Mouse (Mus musculus): ENCODE data around the gene Gsta2. TPM values are rescaled to one million over a fixed set of nuclear protein-coding genes. Genes with fewer than 3 reads are reported as not detected.
"Not testable (repeated sequence)": the region's sequence is repeated elsewhere in the genome, so short reads cannot be mapped to it uniquely, and the experiment has no call there.

Gene Gsta2
- polyA plus RNA-seq, 1 experiment: 0.15 TPM

DNA sequence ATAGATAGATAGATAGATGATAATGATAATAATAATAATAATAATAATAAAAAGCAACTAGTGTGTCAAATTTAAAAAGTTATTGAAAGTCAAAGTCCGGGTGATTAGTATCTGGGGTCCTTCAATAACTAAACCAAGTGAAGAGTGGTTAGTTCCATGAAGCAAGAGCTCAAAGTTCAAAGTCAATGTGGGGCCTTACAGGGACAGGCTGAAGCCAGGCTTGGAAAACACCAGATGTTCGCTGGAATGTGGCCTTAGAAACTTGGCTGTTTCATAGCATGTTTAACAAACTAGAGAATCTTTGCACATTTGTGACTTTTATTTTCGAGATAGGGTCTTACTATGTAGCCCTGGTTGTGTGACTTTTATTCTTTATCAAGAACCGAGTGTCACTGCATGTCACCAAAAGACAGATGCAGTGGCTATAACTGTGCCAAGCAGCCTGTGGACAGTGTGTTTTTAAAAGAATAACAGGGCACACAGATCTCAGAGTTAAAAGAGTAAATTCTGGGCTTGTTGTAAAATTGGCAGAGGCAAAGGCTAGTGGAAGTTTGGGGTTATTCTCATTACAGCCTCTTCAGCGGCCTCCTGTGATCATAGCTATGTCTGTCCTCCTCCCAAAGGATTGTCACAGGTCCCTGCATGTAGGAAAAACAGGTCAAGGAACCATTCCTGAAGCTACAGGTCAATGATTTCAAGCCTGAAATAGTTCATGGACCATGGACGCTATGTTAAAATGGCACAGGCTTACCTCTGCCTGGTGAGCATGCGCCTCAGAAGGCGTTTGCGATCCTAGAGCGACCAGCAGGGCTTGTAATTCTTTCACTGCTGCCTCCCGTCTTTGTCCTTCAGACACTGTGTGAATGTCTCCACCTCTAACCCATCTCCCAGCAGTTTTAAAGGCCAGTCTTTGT is 666 bp downstream of the Gsta2 start:
- no peak for DNase-seq (ENCODE audit: low read depth in 1 of 2, low spot score in 2 of 2)
- H3K36me3 ChIP-seq (ENCODE audit: control insufficient read depth, insufficient read depth, low read length): no peaks in the 10 kb centered on the region
- TF ChIP-seq POLR2A (IDR thresholded peaks at IDR 0.05; ENCODE audit: low read depth, low read length) (no peak), CTCF (IDR thresholded peaks at IDR 0.05; ENCODE audit: extremely low read depth, insufficient read depth, insufficient read length, insufficient replicate concordance) (no peak)
- H3K4me3 ChIP-seq (ENCODE audit: extremely low read depth, insufficient read depth, insufficient read length): no peak overlapping the region
- H3K27ac ChIP-seq (ENCODE audit: insufficient read depth, low read length): no peak overlapping the region
- no peaks in the 10 kb centered on the region for H3K4me1 ChIP-seq (ENCODE audit: control insufficient read depth, insufficient read depth, insufficient read length)
- no peaks in the 10 kb centered on the region for H3K27me3 ChIP-seq (ENCODE audit: control insufficient read depth, insufficient read depth, low read length)
- 89% methylated on average over 11 of the region's 11 CpGs for WGBS

DNA sequence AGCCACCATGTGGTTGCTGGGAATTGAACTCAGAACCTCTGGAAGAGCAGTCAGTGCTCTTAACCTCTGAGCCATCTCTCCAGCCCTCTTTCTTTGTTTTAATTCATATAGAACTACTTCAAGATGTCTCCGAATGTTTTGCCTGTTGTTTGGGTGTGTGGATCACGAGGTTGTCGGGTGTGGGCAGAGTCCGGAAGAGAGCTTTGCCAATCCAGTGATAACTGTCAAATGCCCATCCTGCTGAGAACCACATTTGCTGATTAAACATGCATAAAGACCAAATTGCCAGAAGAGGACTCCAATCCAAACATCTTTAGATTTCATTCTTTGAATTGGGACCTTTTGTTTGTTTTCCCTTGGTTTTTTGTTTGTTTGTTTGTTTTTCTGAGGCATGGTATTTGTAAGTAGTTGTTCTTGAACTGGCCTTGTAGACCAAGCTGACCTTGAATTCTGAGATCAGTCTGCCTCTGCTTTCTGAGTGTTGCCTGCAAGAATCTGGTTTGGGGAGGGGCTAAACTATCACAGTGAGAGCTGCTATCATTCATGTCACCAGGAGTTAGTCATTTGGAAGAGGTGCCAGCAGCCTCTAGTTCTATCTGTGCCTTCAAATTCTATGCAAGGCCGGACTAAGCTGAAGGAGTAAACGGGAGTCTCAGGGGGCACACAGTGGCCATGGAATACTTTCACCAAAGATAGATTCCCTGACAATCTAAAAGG is 3.9 kb downstream of the Gsta2 start:
- TF ChIP-seq CTCF (IDR thresholded peaks at IDR 0.05; ENCODE audit: extremely low read depth, insufficient read depth, insufficient read length, insufficient replicate concordance) (no peak), POLR2A (IDR thresholded peaks at IDR 0.05; ENCODE audit: low read depth, low read length) (no peak)
- no peaks in the 10 kb centered on the region for H3K36me3 ChIP-seq (ENCODE audit: control insufficient read depth, insufficient read depth, low read length)
- no peaks in the 10 kb centered on the region for H3K4me1 ChIP-seq (ENCODE audit: control insufficient read depth, insufficient read depth, insufficient read length)
- 78% methylated on average over 6 of the region's 6 CpGs for WGBS
- DNase-seq (ENCODE audit: low read depth in 1 of 2, low spot score in 2 of 2): no peak
- H3K27ac ChIP-seq (ENCODE audit: insufficient read depth, low read length): no peak overlapping the region
- no peak overlapping the region for H3K4me3 ChIP-seq (ENCODE audit: extremely low read depth, insufficient read depth, insufficient read length)
- no peaks in the 10 kb centered on the region for H3K27me3 ChIP-seq (ENCODE audit: control insufficient read depth, insufficient read depth, low read length)

DNA sequence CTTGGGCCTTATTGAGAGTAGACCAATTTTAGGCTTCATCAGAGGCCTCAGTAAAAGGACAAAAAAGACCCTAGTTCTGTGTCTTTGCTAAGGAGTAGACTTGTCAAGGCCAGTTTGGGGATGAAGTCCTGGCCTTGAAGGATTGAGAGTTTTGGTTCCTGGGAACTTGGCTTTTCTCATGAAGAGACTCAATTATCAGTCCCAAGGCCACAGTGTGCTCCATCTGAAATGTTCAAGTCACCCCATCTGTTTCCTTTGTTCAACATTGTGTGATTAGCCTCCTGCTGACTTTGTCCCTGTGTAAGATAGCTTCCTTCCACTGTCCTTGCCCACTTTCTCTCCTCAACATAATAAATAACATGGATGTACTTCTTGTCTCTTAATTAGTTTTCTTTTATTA is 5.6 kb downstream of the Gsta2 start:
- not testable (repeated sequence) for H3K36me3 ChIP-seq (ENCODE audit: control insufficient read depth, insufficient read depth, low read length); H3K4me1 ChIP-seq (ENCODE audit: control insufficient read depth, insufficient read depth, insufficient read length); H3K27ac ChIP-seq (ENCODE audit: insufficient read depth, low read length); DNase-seq (ENCODE audit: low read depth in 1 of 2, low spot score in 2 of 2); H3K27me3 ChIP-seq (ENCODE audit: control insufficient read depth, insufficient read depth, low read length); H3K4me3 ChIP-seq (ENCODE audit: extremely low read depth, insufficient read depth, insufficient read length)

DNA sequence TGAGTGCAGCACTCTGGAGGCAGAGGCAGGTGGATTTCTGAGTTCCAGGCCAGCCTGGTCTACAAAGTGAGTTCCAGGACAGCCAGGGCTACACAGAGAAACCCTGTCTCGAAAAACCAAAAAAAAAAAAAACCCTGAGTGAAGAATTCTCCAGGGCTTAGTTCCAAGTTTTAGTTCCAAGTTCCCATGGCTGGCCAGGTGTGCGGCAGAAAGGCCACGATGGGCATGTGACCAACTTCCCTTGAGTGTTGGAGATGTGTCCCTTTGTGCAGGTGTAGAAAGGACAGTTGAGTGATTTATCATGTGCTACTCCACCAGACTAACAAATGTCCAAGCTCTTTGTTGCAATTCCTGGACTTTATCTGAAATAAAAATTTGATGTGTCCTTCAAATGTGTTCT is 6.4 kb downstream of the Gsta2 start:
- 74% methylated on average over 3 of the region's 3 CpGs for WGBS
- not testable (repeated sequence) for H3K4me3 ChIP-seq (ENCODE audit: extremely low read depth, insufficient read depth, insufficient read length); DNase-seq (ENCODE audit: low read depth in 1 of 2, low spot score in 2 of 2); H3K4me1 ChIP-seq (ENCODE audit: control insufficient read depth, insufficient read depth, insufficient read length); H3K36me3 ChIP-seq (ENCODE audit: control insufficient read depth, insufficient read depth, low read length); H3K27ac ChIP-seq (ENCODE audit: insufficient read depth, low read length); H3K27me3 ChIP-seq (ENCODE audit: control insufficient read depth, insufficient read depth, low read length)

DNA sequence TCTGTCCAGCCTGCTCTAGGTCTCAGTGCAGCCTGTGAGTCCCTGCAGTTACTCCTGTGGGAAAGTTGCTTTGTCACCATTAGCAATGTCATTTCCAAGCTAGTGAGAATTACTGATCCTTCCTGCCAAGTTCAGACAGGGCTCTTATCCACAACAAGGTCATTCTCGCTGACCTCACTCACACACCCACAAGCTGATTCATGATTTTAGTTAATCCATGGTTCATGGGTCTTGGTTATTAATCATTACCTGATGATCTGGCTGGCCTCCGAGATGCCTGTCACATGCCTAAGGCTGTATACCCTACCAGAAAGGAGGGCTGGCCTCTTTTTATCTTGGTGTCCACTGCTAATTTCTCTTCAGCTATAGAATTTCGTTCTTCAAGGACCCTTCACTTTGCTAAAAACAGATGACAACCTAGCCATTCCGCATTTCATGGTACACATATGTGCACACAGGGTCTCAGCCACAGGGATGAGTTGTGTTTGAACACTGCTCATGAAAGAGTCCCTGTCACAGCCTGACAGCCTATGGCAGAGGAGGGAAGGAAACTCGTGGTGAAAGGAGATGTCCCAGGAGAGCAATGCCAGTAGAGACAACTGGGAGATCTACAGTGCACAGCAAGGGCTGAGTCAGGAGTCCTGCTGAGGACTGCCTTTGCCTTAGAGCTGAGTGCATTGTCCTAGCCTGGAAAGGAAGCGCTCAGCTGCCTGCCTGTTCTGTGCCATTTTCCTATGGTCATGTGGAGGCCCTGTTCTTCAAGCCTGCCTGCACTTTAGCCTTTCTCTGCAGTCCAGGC is 7.2 kb downstream of the Gsta2 start:
- H3K27ac ChIP-seq (ENCODE audit: insufficient read depth, low read length); DNase-seq (ENCODE audit: low read depth in 1 of 2, low spot score in 2 of 2): not testable (repeated sequence)
- 76% methylated on average over 6 of the region's 6 CpGs for WGBS

DNA sequence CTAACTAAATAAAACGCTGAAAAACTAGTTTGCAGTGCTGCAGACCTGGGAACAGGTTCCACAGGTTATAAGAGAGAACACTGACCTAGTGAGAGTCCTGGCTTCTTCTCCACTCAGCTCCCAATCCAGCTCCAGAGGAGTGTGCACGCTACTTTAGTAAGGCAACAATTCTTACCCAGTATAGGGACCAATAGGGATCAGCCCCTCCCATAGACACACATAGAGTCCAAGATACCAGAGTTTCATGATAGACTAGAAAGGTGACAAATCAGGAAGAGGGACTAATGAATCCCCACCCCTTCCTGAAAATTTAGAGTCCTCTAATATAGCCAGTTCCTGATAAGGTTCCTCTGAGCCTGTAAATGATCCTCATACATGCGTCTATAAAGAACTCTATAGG is 8.6 kb downstream of the Gsta2 start:
- 61% methylated on average over 3 of the region's 3 CpGs for WGBS

More for the DNA sequence above, 7.2 kb downstream of the Gsta2 start:
- not testable (repeated sequence) for H3K27me3 ChIP-seq (ENCODE audit: control insufficient read depth, insufficient read depth, low read length); H3K36me3 ChIP-seq (ENCODE audit: control insufficient read depth, insufficient read depth, low read length); H3K4me3 ChIP-seq (ENCODE audit: extremely low read depth, insufficient read depth, insufficient read length); H3K4me1 ChIP-seq (ENCODE audit: control insufficient read depth, insufficient read depth, insufficient read length)

DNA sequence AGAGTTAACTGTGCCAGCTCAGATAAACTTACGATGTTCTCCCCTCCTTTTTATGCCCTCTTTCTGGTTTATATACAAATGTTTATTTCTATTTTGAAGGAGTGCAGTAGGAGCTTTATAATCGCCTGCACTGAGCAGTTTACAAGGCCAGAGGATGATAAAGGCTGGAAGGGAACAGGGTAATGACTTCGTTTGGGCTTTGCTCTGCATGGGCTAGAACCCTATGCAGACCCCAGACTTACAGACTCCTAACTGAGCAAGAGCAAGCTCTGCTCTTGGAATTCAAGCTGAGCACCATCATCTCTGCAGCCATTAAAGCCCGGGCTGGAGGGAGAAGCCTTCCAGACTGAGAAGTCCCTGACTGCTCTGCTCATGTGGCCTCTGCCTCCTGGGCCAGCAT is 10.4 kb downstream of the Gsta2 start:
- WGBS: 59% methylated on average over 4 of the region's 4 CpGs
- not testable (repeated sequence) for H3K36me3 ChIP-seq (ENCODE audit: control insufficient read depth, insufficient read depth, low read length); H3K27ac ChIP-seq (ENCODE audit: insufficient read depth, low read length); H3K27me3 ChIP-seq (ENCODE audit: control insufficient read depth, insufficient read depth, low read length); DNase-seq (ENCODE audit: low read depth in 1 of 2, low spot score in 2 of 2); H3K4me1 ChIP-seq (ENCODE audit: control insufficient read depth, insufficient read depth, insufficient read length); H3K4me3 ChIP-seq (ENCODE audit: extremely low read depth, insufficient read depth, insufficient read length)

More for the DNA sequence above, 8.6 kb downstream of the Gsta2 start:
- Histone ChIP-seq H3K4me1 (ENCODE audit: control insufficient read depth, insufficient read depth, insufficient read length) (no peaks in the 10 kb centered on the region), H3K36me3 (ENCODE audit: control insufficient read depth, insufficient read depth, low read length) (no peaks in the 10 kb centered on the region), H3K27ac (ENCODE audit: insufficient read depth, low read length) (no peak overlapping the region), H3K4me3 (ENCODE audit: extremely low read depth, insufficient read depth, insufficient read length) (no peak overlapping the region), H3K27me3 (ENCODE audit: control insufficient read depth, insufficient read depth, low read length) (no peaks in the 10 kb centered on the region)
- no peak for DNase-seq (ENCODE audit: low read depth in 1 of 2, low spot score in 2 of 2)
- TF ChIP-seq CTCF (IDR thresholded peaks at IDR 0.05; ENCODE audit: extremely low read depth, insufficient read depth, insufficient read length, insufficient replicate concordance): no peak
- no peak for TF ChIP-seq POLR2A (IDR thresholded peaks at IDR 0.05; ENCODE audit: low read depth, low read length)

DNA sequence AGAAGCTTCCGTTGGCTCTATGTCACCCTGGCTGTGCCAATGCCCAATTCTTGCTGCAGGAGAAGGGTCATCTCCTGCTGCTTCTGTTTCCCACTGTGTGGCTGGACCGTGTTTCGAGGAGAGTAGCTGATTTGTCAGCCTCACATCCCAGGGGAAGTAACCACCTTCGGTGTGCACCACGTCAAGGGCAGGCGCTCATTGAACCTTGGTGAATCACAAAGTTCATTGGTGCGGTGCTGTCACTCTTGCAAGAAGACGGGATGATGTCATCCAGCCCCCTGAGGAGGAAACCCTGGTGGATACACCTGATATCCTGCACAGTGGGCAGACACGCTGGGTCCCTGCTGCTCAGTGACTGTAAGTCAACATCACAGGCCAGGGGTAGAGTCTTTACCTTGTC is 12.5 kb downstream of the Gsta2 start:
- H3K27ac ChIP-seq (ENCODE audit: insufficient read depth, low read length); H3K4me1 ChIP-seq (ENCODE audit: control insufficient read depth, insufficient read depth, insufficient read length); H3K27me3 ChIP-seq (ENCODE audit: control insufficient read depth, insufficient read depth, low read length); H3K4me3 ChIP-seq (ENCODE audit: extremely low read depth, insufficient read depth, insufficient read length); DNase-seq (ENCODE audit: low read depth in 1 of 2, low spot score in 2 of 2); H3K36me3 ChIP-seq (ENCODE audit: control insufficient read depth, insufficient read depth, low read length): not testable (repeated sequence)
- 66% methylated on average over 9 of the region's 9 CpGs for WGBS

DNA sequence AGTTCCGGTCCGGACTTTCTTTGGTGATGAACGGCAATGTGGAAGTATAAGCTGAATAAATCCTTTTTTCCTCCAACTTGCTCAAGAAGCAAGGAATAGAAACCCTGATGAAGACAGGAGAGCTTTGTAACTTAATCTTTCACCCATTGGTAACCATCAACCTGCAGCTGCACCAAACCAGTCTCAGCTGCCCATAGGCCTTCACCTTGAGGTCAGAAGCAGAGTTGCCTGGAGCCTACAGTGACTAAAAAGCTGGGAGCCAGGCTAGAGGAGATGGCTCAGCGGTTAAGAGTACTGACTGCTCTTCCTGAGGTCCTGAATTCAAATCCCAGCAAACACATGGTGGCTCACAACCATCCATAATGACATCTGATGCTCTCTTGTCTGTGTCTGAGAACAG is 13.1 kb downstream of the Gsta2 start:
- not testable (repeated sequence) for H3K27me3 ChIP-seq (ENCODE audit: control insufficient read depth, insufficient read depth, low read length); DNase-seq (ENCODE audit: low read depth in 1 of 2, low spot score in 2 of 2); H3K27ac ChIP-seq (ENCODE audit: insufficient read depth, low read length); H3K36me3 ChIP-seq (ENCODE audit: control insufficient read depth, insufficient read depth, low read length); H3K4me3 ChIP-seq (ENCODE audit: extremely low read depth, insufficient read depth, insufficient read length); H3K4me1 ChIP-seq (ENCODE audit: control insufficient read depth, insufficient read depth, insufficient read length)
- 89% methylated on average over 4 of the region's 4 CpGs for WGBS

All from spleen, adult 2 months (tissue).